Mouse (Mus musculus): ENCODE measurements around the gene Zbtb44. TPM values are rescaled to one million over a fixed set of nuclear protein-coding genes. Genes with fewer than 3 reads are reported as not detected.
A peak's percentile ranks its signal among the peaks of the same experiment; 100 is the strongest.
"Not testable (repeated sequence)": the region's sequence is repeated elsewhere in the genome, so short reads cannot be mapped to it uniquely, and the experiment has no call there.

Zbtb44 gene
- polyA plus RNA-seq, 1 experiment from 2014 or later: 4.6 TPM

- no peak overlapping the region for H3K4me2 ChIP-seq
- no peak overlapping the region for H3K9ac ChIP-seq
- ATAC-seq (ENCODE audit: low FRiP score, low read depth): no peak
- H3K9me3 ChIP-seq: no peaks in the 10 kb centered on the region
- H3K36me3 ChIP-seq: no peaks in the 10 kb centered on the region
- H3K4me3 ChIP-seq: no peak overlapping the region
- no peak overlapping the region for H3K27ac ChIP-seq (replicated peaks)
- 73% methylated on average over 4 of the region's 4 CpGs for WGBS
- H3K4me1 ChIP-seq (replicated peaks): no peaks in the 10 kb centered on the region
- no peaks in the 10 kb centered on the region for H3K27me3 ChIP-seq
These were observed 12.8 kb upstream of the Zbtb44 start for GRCm38 (mm10) chr9:31017616-31018015.

DNA sequence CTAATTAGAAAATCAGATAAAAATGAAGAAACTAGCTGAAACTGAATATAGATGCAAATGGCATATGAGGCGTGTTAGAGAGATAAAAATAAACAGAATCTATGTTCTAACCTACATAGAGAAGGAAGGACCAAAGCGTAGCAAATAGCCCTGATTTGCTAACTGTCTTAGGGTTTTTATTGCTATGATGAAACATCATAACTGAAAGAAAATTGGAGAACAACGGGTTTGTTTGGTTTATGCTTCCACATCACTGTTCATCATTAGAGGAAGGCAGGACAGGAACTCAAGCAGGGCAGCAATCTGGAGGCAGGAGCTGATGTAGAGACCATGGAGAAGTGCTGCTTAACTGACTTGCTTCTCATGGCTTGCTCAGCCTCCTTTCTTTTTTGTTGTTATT is 12.3 kb upstream of the Zbtb44 start:
- no peaks in the 10 kb centered on the region for H3K36me3 ChIP-seq

GRCm38 (mm10) chr9:31018705-31019104 is 11.7 kb upstream of the Zbtb44 start:
- no peaks in the 10 kb centered on the region for H3K36me3 ChIP-seq
- ATAC-seq (ENCODE audit: low FRiP score, low read depth): no peak
- H3K4me1 ChIP-seq (replicated peaks): no peaks in the 10 kb centered on the region
- H3K9ac ChIP-seq: no peak overlapping the region
- no peaks in the 10 kb centered on the region for H3K27me3 ChIP-seq
- no peak overlapping the region for H3K4me3 ChIP-seq
- H3K4me2 ChIP-seq: no peak overlapping the region
- H3K27ac ChIP-seq (replicated peaks): no peak overlapping the region
- no peaks in the 10 kb centered on the region for H3K9me3 ChIP-seq

More for the DNA sequence above, 12.3 kb upstream of the Zbtb44 start:
- no peak overlapping the region for H3K4me2 ChIP-seq
- no peaks in the 10 kb centered on the region for H3K4me1 ChIP-seq (replicated peaks)
- H3K9me3 ChIP-seq: no peaks in the 10 kb centered on the region
- H3K9ac ChIP-seq: no peak overlapping the region
- H3K27me3 ChIP-seq: no peaks in the 10 kb centered on the region
- 82% methylated on average over 3 of the region's 3 CpGs for whole genome bisulfite sequencing
- H3K4me3 ChIP-seq: no peak overlapping the region
- H3K27ac ChIP-seq (replicated peaks): no peak overlapping the region
- ATAC-seq (ENCODE audit: low FRiP score, low read depth): no peak

GRCm38 (mm10) chr9:31028251-31028650 is 2.2 kb upstream of the Zbtb44 start:
- Histone ChIP-seq H3K36me3 (no peaks in the 10 kb centered on the region), H3K9me3 (no peaks in the 10 kb centered on the region), H3K4me2 (no peak overlapping the region), H3K4me3 (no peak overlapping the region), H3K27me3 (no peaks in the 10 kb centered on the region), H3K9ac (no peak overlapping the region), H3K4me1 (replicated peaks) (peaks cover 17% of the 10 kb centered on the region), H3K27ac (replicated peaks) (no peak overlapping the region)
- ATAC-seq (ENCODE audit: low FRiP score, low read depth): no peak
- WGBS: 88% methylated on average over 4 of the region's 4 CpGs

GRCm38 (mm10) chr9:31029751-31030511 is 513 bp upstream of the Zbtb44 start:
- Histone ChIP-seq H3K27ac (replicated peaks) (peak overlapping the region; percentile 93), H3K4me3 (peak overlapping the region; percentile 65), H3K9ac (peak overlapping the region; percentile 79), H3K36me3 (no peaks in the 10 kb centered on the region), H3K27me3 (no peaks in the 10 kb centered on the region), H3K9me3 (no peaks in the 10 kb centered on the region), H3K4me1 (replicated peaks) (peaks cover 17% of the 10 kb centered on the region), H3K4me2 (peak overlapping the region; percentile 84)
- under 1% methylated on average over 44 of the region's 57 CpGs for WGBS
- ATAC-seq (ENCODE audit: low FRiP score, low read depth): peak; percentile 97

GRCm38 (mm10) chr9:31031414-31031843 is 985 bp downstream of the Zbtb44 start:
- no peak for ATAC-seq (ENCODE audit: low FRiP score, low read depth)
- Histone ChIP-seq H3K36me3 (no peaks in the 10 kb centered on the region), H3K9ac (peak overlapping the region; percentile 79), H3K4me3 (peak overlapping the region; percentile 65), H3K27me3 (no peaks in the 10 kb centered on the region), H3K4me1 (replicated peaks) (peaks cover 17% of the 10 kb centered on the region), H3K4me2 (peak overlapping the region; percentile 84), H3K27ac (replicated peaks) (no peak overlapping the region), H3K9me3 (no peaks in the 10 kb centered on the region)
- 18% methylated on average over 8 of the region's 8 CpGs for WGBS

GRCm38 (mm10) chr9:31032546-31032945 is 2.1 kb downstream of the Zbtb44 start:
- Histone ChIP-seq H3K36me3 (no peaks in the 10 kb centered on the region), H3K4me1 (replicated peaks) (peaks cover 17% of the 10 kb centered on the region), H3K4me2 (peak overlapping the region; percentile 31; the same call in 1 of the 2 replicates), H3K9ac (no peak overlapping the region), H3K9me3 (no peaks in the 10 kb centered on the region), H3K27me3 (no peaks in the 10 kb centered on the region), H3K27ac (replicated peaks) (no peak overlapping the region), H3K4me3 (no peak overlapping the region)
- no peak for ATAC-seq (ENCODE audit: low FRiP score, low read depth)

DNA sequence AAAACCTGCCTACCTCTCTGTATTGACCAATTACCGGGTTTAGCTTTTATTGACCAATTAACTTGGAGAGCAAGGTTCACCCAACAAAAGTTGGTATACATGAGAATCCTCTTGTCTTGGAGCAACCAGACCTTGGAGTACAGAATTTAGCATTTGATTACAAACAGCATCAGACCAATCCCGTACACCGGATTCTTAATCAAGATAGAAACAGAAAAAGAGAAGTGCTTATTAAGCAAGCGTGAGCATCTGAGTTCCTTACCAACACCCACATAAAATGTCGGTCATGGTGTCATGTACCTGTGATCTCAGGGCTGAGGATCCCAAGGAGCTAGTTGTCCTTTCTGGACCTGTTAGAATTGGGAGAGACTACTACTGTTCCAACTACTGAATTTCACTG is 19.8 kb downstream of the Zbtb44 start:
- H3K4me3 ChIP-seq: no peak overlapping the region
- ATAC-seq (ENCODE audit: low FRiP score, low read depth): no peak
- no peak overlapping the region for H3K27ac ChIP-seq (replicated peaks)
- no peak overlapping the region for H3K9ac ChIP-seq
- H3K9me3 ChIP-seq: no peaks in the 10 kb centered on the region
- H3K27me3 ChIP-seq: no peaks in the 10 kb centered on the region
- H3K36me3 ChIP-seq: no peaks in the 10 kb centered on the region
- no peak overlapping the region for H3K4me2 ChIP-seq
- no peaks in the 10 kb centered on the region for H3K4me1 ChIP-seq (replicated peaks)
- WGBS: 97% methylated on average over 5 of the region's 5 CpGs

DNA sequence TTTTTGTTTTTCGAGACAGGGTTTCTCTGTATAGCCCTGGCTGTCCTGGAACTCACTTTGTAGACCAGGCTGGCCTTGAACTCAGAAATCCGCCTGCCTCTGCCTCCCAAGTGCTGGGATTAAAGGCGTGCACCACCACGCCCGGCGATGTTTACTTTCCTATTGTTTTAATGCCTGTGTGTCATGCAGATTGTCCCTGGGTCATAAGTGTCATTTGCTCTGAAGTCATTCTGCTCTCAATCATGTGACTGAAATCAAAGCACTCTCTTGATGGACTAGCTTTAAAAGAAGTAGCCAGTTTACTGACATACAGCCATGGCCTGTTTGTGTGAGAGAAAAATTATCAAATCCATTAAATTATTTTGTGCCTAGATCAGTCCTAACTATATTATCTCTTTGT is 21.1 kb downstream of the Zbtb44 start:
- H3K4me1 ChIP-seq (replicated peaks); H3K27me3 ChIP-seq; H3K9ac ChIP-seq; H3K27ac ChIP-seq (replicated peaks); H3K4me3 ChIP-seq; H3K36me3 ChIP-seq; H3K9me3 ChIP-seq; H3K4me2 ChIP-seq; ATAC-seq (ENCODE audit: low FRiP score, low read depth): not testable (repeated sequence)
- WGBS: 93% methylated on average over 6 of the region's 6 CpGs

DNA sequence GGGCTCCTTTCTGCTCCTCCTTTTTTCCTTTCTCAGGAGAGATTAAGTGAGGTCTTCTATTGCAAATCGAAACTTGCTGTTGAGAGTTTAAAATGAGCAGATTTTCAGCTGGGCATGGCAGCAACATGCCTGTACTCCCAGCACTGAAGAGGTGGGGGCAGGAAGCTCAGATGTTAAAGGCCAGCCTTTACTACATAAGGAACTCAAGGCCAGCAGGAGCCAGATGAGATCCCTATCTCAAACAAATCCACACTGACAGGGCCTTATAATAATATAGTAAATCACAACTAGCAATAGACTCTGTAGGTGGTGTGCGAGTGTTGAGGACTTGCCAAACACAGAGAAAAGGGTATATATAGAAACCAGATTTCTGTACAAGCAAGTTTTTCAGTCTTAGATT is 28.3 kb downstream of the Zbtb44 start:
- H3K9ac ChIP-seq: no peak overlapping the region
- 86% methylated on average over 2 of the region's 2 CpGs for WGBS
- H3K4me2 ChIP-seq: no peak overlapping the region
- ATAC-seq (ENCODE audit: low FRiP score, low read depth): no peak
- H3K4me3 ChIP-seq: no peak overlapping the region
- H3K27me3 ChIP-seq: no peaks in the 10 kb centered on the region
- no peaks in the 10 kb centered on the region for H3K9me3 ChIP-seq
- no peak overlapping the region for H3K27ac ChIP-seq (replicated peaks)
- peaks cover 13% of the 10 kb centered on the region for H3K36me3 ChIP-seq
- no peaks in the 10 kb centered on the region for H3K4me1 ChIP-seq (replicated peaks)

GRCm38 (mm10) chr9:31070706-31071105 is 40.3 kb downstream of the Zbtb44 start:
- Histone ChIP-seq H3K9me3 (no peaks in the 10 kb centered on the region), H3K9ac (no peak overlapping the region), H3K27me3 (no peaks in the 10 kb centered on the region), H3K4me3 (no peak overlapping the region), H3K4me1 (replicated peaks) (no peaks in the 10 kb centered on the region), H3K4me2 (no peak overlapping the region), H3K36me3 (peaks cover 11% of the 10 kb centered on the region), H3K27ac (replicated peaks) (no peak overlapping the region)
- ATAC-seq (ENCODE audit: low FRiP score, low read depth): no peak
- WGBS: 97% methylated on average over 8 of the region's 8 CpGs

GRCm38 (mm10) chr9:31072256-31072655 is 41.8 kb downstream of the Zbtb44 start:
- H3K4me2 ChIP-seq: no peak overlapping the region
- WGBS: 95% methylated on average over 5 of the region's 5 CpGs
- no peak for ATAC-seq (ENCODE audit: low FRiP score, low read depth)
- no peaks in the 10 kb centered on the region for H3K4me1 ChIP-seq (replicated peaks)
- no peak overlapping the region for H3K9ac ChIP-seq
- H3K27ac ChIP-seq (replicated peaks): no peak overlapping the region
- H3K4me3 ChIP-seq: no peak overlapping the region
- no peaks in the 10 kb centered on the region for H3K27me3 ChIP-seq
- no peaks in the 10 kb centered on the region for H3K9me3 ChIP-seq
- peaks cover 5% of the 10 kb centered on the region for H3K36me3 ChIP-seq

- WGBS: 81% methylated on average over 7 of the region's 7 CpGs
- Histone ChIP-seq H3K27ac (replicated peaks) (no peak overlapping the region), H3K4me1 (replicated peaks) (no peaks in the 10 kb centered on the region), H3K36me3 (peaks cover under 1% of the 10 kb centered on the region; the same call in 1 of the 2 replicates), H3K9me3 (no peaks in the 10 kb centered on the region), H3K27me3 (no peaks in the 10 kb centered on the region), H3K4me2 (no peak overlapping the region), H3K4me3 (no peak overlapping the region), H3K9ac (no peak overlapping the region)
- no peak for ATAC-seq (ENCODE audit: low FRiP score, low read depth)
These were observed 43.4 kb downstream of the Zbtb44 start for GRCm38 (mm10) chr9:31073797-31074196.
